Mouse (Mus musculus): Measurements from ENCODE around the gene 1700011L22Rik.

DNA sequence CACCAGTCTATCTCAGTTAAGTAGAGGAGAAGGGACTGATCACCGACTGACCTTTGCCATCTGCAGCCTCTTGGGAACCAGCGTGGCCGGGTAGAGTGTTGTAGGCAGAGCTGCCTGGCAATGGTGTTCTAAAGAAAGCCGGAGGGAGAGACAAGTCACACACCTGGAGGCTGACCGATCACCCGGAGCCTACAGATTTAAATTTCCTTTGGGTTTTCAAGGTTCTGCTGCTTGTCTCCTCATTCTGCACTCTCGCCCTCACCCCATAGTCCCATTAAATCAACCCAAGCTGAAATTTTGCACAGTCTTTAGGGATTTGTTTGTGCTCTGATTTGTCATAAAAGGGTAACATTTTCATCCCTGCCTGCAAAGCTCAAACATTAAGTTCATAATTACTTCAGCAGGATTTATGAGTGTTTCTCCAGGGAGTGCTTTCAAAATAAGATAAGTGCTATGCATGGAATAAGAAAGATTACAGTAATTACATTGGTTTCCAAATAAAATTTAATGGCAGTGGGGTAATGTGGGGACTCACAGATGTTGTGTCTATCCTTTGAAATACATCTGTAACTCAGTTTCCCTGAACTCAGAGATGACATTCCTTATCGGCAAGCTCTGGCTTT, 19.0 kb downstream of the 1700011L22Rik start:
- TF ChIP-seq POLR2A (IDR thresholded peaks at IDR 0.05; ENCODE audit: low read depth, low read length) (no peak), CTCF (IDR thresholded peaks at IDR 0.05; ENCODE audit: extremely low read depth, insufficient read length, insufficient replicate concordance, low read depth, low read length) (no peak)

Measured in small intestine, adult 2 months (tissue).